Mouse (Mus musculus) intestine, embryonic 16.5 days (tissue): Measurements from ENCODE around the gene Ppp3ca. TPM values are rescaled to one million over a fixed set of nuclear protein-coding genes. Genes with fewer than 3 reads are reported as not detected.

Experiments used
- ATAC-seq: fragments of 200-750 bp; cut with Nextera tagmentation; 2 replicates; pipeline ENCODE4 v1.8.0; 2017; ENCODE audit warnings: moderate TSS enrichment, moderate library complexity
- H3K27ac ChIP-seq: fragments of 300-500 bp; sonication (generic); 2 replicates; pipeline ENCODE4 v1.5.1; 2014; ENCODE audit warnings: mild to moderate bottlenecking, low read length
- H3K27me3 ChIP-seq: fragments of 300-500 bp; sonication (generic); replicated peaks from 2 replicates; pipeline ENCODE4 v1.6.1; 2014; ENCODE audit warnings: low read length, control low read depth, mixed read lengths; ENCODE audit not compliant: control insufficient read depth, insufficient read depth
- H3K36me3 ChIP-seq: fragments of 300-500 bp; sonication (generic); 2 replicates; pipeline ENCODE4 v1.6.1; 2014; ENCODE audit warnings: low read length, control low read depth; ENCODE audit not compliant: control insufficient read depth, insufficient read depth
- H3K4me1 ChIP-seq: fragments of 300-500 bp; sonication (generic); 2 replicates; pipeline ENCODE4 v1.6.1; 2014; ENCODE audit warnings: low read length, control low read depth, mixed read lengths; ENCODE audit not compliant: control insufficient read depth, insufficient read depth
- H3K4me2 ChIP-seq: fragments of 300-500 bp; sonication (generic); 2 replicates; pipeline ENCODE4 v1.6.1; 2014; ENCODE audit warnings: low read depth, low read length, control low read depth
- H3K4me3 ChIP-seq: fragments of 300-500 bp; sonication (generic); 2 replicates; pipeline ENCODE4 v1.5.1; 2014; ENCODE audit warnings: mild to moderate bottlenecking, low read length
- H3K9ac ChIP-seq: fragments of 300-500 bp; sonication (generic); 2 replicates; pipeline ENCODE4 v1.6.1; 2014; ENCODE audit warnings: low read depth, low read length
- H3K9me3 ChIP-seq: fragments of 300-500 bp; sonication (generic); 2 replicates; pipeline ENCODE4 v1.6.1; 2016; ENCODE audit warnings: low read length, control low read depth; ENCODE audit not compliant: control insufficient read depth
- WGBS: fragments of 180-500 bp; shearing (Covaris S2); extraction: QIAGEN DNeasy Blood & Tissue Kit; methylation state at CpG from one replicate; pipeline ENCODE4 v1.1.7; 2014; 5-methylcytosine and 5-hydroxymethylcytosine counted together
- polyA plus RNA-seq: library from polyadenylated mRNA; unstranded; fragments of >200 nt; fragmentation: Nextera tagmentation; extraction: Ambion mirVana; gene quantifications from 2 replicates; pipeline ENCODE4 v1.2.1, GENCODE M21; 2015

Gene Ppp3ca
- 33.6 and 35.0 TPM in 2 replicates for polyA plus RNA-seq

DNA sequence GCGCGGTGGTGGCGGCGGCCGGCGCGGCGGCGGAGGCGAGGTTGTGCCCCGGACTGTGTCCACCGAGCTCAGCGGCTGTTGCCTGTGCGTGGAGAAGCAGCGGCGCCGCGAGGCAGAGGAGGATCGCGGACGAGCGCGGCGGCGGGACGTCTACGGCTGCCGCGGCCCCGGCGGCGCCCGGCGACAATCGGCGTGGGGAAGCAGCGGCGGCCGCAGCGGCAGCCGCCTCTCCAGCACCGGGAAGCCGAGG, at the start of gene Ppp3ca:
TSS of gene Ppp3ca (plus strand) at position 15 of the 250 bp plus-strand sequence.
- Histone ChIP-seq H3K27ac (peak within 1 kb of the TSS; percentile 96), H3K36me3 (no peaks in the 10 kb centered on the region), H3K27me3 (no peaks in the 10 kb centered on the region), H3K9me3 (no peaks in the 10 kb centered on the region), H3K4me1 (peaks cover 13% of the 10 kb centered on the region), H3K4me3 (peak within 1 kb of the TSS; percentile 94), H3K4me2 (peak within 1 kb of the TSS; percentile 85), H3K9ac (peak within 1 kb of the TSS; percentile 90)
- 0% methylated on average over 34 of the region's 43 CpGs for WGBS
- peak; percentile 52; the same call in 1 of the 2 replicates for ATAC-seq

DNA sequence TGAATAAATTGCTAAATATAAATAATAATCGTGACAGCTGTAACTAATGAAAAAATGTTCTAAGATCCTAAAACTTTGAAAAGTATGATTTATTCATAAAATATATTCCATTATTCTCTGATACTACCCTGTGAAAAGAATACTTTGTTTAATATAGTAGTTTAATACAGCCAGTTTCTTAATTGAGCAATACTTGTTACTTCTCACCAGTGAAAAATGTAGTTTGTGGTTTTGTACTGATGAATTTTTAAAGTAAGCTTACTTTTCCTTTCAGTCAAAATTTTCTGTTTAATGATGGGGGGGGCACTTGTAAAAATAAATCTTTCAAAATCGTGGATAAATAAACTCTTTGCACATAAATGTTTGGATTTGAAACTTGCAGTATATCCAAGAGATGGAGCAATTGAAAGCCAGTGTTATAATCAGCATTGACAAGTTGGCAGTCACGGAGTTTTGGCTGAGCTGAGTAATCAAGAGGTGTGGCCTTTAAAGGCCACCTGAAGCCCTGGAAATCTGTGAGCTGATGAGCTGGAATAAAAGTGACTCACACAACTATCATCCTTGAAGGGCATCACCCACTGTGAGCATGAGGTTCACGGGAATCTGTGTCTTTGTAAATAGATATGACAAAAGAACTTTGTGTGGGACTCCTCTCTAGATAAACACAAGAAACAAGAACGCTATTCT, 29.2 kb upstream of the Ppp3ca start:
- no peaks in the 10 kb centered on the region for H3K4me1 ChIP-seq
- H3K36me3 ChIP-seq: no peaks in the 10 kb centered on the region
- H3K9me3 ChIP-seq: no peaks in the 10 kb centered on the region
- no peak for ATAC-seq
- no peak overlapping the region for H3K4me3 ChIP-seq
- no peak overlapping the region for H3K4me2 ChIP-seq
- no peaks in the 10 kb centered on the region for H3K27me3 ChIP-seq
- H3K9ac ChIP-seq: no peak overlapping the region
- 53% methylated on average over 5 of the region's 5 CpGs for WGBS
- no peak overlapping the region for H3K27ac ChIP-seq

DNA sequence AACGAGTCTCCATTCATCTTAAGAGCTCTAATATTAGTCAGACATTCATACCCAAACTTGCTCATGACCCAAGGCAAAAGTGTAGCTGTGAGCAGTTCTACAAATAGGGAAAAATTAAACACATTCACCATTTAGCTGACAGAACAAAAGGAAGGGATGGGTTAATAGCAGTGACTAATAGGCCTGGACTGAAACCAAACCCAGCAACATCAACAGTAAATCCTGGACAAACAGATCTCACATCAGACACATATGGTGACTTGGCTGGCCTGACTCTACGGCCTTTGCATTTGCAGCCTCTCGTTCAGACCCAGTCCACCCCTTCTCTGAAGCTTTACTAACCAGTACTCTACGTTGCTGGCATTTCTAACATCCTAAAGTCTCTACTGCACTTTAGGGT, 19.0 kb upstream of the Ppp3ca start:
- no peak for ATAC-seq
- H3K4me1 ChIP-seq: no peaks in the 10 kb centered on the region
- no peaks in the 10 kb centered on the region for H3K9me3 ChIP-seq
- H3K27ac ChIP-seq: no peak overlapping the region
- no peaks in the 10 kb centered on the region for H3K36me3 ChIP-seq
- H3K4me3 ChIP-seq: no peak overlapping the region
- 49% methylated on average over 4 of the region's 4 CpGs for WGBS
- no peak overlapping the region for H3K9ac ChIP-seq
- H3K27me3 ChIP-seq: no peaks in the 10 kb centered on the region
- H3K4me2 ChIP-seq: no peak overlapping the region

DNA sequence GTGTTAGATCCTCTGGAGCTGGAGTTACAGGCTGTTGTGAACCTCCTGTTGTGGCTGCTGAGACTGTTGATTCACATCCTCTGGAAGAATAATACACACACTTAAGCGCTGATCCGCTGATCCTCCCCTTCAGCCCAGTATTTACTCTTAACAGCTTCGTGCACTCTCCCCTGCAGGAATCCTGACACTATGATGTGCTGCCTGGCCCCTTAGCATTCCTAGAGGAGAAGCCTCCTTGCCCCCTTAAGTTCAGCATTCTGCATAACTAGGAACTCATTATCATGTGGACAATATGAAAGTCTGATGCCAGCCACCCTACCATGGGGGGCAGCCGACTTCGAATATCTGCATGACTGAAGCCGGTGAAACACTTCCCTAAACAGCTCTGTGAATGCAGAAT, 18.4 kb upstream of the Ppp3ca start:
- 36% methylated on average over 6 of the region's 6 CpGs for WGBS
- Histone ChIP-seq H3K27me3 (no peaks in the 10 kb centered on the region), H3K4me3 (no peak overlapping the region), H3K9me3 (no peaks in the 10 kb centered on the region), H3K4me2 (no peak overlapping the region), H3K4me1 (no peaks in the 10 kb centered on the region), H3K36me3 (no peaks in the 10 kb centered on the region), H3K27ac (no peak overlapping the region), H3K9ac (no peak overlapping the region)
- no peak for ATAC-seq

DNA sequence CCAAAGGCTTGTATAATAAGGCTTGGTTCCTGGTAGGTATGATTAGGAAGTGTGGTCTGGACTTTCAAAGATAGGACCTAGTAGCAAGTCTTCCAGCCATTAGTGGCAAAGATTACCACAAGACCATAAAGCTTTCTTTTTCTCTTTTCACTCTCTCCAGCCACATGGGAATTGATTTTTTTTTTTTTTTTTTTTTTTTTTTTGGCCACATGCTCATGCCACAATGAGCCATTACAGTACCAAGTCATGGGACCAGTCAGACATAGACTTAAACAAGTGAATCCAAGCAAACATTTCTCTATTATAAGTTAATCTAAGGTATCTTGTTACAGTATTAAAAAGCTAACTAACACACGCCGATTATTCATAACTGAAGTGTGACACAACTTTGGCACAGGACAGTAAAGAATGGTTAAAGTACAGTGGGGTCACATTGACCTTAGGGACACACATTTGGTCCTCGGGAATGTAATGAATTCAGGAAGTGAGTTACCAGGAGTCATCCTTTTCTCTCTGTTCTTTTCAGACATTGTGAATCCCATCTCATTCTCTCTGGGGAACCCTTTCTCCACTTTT, 13.4 kb upstream of the Ppp3ca start:
- H3K4me2 ChIP-seq: no peak overlapping the region
- no peak overlapping the region for H3K9ac ChIP-seq
- H3K27ac ChIP-seq: no peak overlapping the region
- ATAC-seq: no peak
- no peak overlapping the region for H3K4me3 ChIP-seq
- H3K4me1 ChIP-seq: no peaks in the 10 kb centered on the region
- H3K36me3 ChIP-seq: no peaks in the 10 kb centered on the region
- no peaks in the 10 kb centered on the region for H3K27me3 ChIP-seq
- no peaks in the 10 kb centered on the region for H3K9me3 ChIP-seq
- WGBS: 83% methylated on average over 3 of the region's 3 CpGs

DNA sequence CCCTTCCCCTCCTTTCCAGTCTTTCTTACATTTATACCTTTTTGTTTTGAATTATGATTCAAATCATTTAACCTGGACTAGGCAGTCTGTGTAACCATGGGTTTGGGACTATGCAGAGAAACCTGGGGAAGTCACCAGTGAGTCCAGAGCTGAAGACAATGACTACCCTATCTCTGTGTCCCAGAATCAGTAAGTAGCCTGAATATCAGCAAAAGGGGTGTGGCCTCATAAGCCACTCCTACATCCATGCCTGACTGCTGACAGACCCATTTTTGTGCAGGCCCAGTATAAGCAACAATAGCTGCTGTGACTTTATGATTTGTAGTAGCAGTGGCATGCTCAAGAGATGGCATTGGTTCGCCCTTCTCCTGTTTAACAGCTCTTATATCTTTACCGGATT, 11.2 kb upstream of the Ppp3ca start:
- WGBS: 88% methylated on average over 2 of the region's 2 CpGs
- H3K4me1 ChIP-seq: no peaks in the 10 kb centered on the region

DNA sequence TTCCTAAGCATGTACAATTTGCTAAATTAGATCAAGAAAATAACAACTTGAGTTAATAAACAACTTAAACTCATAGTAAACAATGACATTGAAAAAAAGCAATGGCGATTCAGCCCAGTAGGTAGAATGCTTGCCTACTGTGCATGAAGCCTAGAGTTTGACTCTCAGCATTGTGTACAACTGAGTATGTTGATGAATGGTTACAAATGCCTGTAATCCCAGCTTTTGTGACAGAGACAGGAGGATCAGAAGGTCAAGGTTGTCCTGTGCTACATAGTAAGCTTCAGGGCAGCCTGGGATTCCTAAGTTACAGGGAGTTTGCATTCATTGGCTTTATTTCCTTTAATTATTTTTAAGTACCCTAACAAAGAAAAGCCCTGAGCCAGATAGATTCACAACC, 4.8 kb upstream of the Ppp3ca start:
- Histone ChIP-seq H3K36me3 (no peaks in the 10 kb centered on the region), H3K27me3 (no peaks in the 10 kb centered on the region), H3K4me2 (no peak overlapping the region), H3K4me3 (no peak overlapping the region), H3K27ac (no peak overlapping the region), H3K9ac (no peak overlapping the region), H3K4me1 (peaks cover 3% of the 10 kb centered on the region; the same call in 1 of the 2 replicates), H3K9me3 (no peaks in the 10 kb centered on the region)
- ATAC-seq: no peak
- WGBS: 93% methylated on average over 1 of the region's 1 CpGs

More for the DNA sequence above, 11.2 kb upstream of the Ppp3ca start:
- Histone ChIP-seq H3K4me3 (no peak overlapping the region), H3K9me3 (no peaks in the 10 kb centered on the region), H3K36me3 (no peaks in the 10 kb centered on the region), H3K4me2 (no peak overlapping the region), H3K27me3 (no peaks in the 10 kb centered on the region), H3K9ac (no peak overlapping the region), H3K27ac (no peak overlapping the region)
- ATAC-seq: no peak

DNA sequence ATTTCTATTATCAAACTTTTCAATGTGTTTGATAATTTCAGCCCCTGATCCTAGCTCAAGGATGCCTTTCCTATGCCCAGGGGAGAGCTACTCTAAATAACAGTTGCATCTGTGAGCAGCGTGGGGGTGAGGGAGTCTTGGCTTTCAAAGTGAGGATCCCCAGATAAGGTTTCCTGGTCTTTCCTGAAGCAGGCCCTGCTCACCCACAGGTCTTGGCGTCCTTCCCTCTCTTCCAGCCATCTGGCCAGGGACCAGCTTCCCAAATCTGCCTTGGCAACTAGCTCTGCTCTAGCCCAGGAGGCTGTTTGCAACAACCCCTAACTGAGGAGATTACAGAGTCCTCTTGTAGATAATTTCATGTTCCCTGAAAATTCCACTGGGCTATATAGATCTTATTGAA, 1.9 kb upstream of the Ppp3ca start:
- Histone ChIP-seq H3K9me3 (no peaks in the 10 kb centered on the region), H3K4me3 (no peak overlapping the region), H3K4me2 (no peak overlapping the region), H3K9ac (no peak overlapping the region), H3K4me1 (peaks cover 9% of the 10 kb centered on the region), H3K27ac (no peak overlapping the region), H3K27me3 (no peaks in the 10 kb centered on the region), H3K36me3 (no peaks in the 10 kb centered on the region)
- ATAC-seq: no peak
- WGBS: 72% methylated on average over 2 of the region's 2 CpGs

DNA sequence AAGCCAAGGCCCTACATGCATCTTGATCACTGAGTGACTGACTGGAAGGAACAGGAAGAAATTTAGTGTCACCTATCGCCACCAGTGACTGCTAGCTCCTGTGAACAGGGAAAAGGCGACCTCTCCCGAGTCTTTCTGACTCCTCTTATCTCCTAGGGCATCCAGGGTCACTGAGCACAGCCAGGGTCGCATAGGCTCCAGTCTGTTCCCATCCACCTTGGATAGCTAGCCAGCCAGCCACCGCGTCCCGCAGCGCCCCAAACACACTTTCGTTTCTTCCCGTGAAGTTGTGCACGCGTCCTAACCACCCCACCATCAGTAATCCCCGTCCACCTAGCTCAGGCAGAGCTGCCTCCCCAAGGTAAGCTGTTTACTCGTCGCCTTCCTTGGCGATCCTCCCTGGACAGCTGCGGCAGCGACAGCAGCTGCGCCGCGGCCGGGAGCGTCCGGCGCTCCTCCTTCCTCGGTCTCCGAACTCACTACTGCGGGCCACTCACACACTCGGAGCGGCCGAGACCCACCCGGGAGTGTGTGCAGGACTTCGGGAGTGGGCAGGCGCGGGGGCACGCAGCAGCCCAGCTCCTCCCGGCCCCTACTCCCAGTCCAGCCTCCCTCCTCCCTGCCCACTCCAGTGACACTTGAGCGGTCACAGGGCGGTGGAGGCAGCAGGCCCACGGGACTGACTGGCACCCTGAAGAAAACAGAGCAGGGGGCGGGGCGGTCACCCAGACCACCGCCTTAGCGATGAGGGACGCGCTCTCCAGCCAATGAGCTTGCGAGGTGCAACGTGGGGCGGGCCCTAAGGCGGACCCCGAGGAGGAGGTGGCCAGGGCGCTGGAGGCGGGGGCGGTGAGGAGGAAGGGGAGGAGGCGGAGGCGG, 454 bp upstream of the Ppp3ca start:
- H3K4me3 ChIP-seq: peak overlapping the region; percentile 94
- peak overlapping the region; percentile 90 for H3K9ac ChIP-seq
- no peaks in the 10 kb centered on the region for H3K36me3 ChIP-seq
- ATAC-seq: peak; percentile 97
- H3K27ac ChIP-seq: peak overlapping the region; percentile 96
- peaks cover 13% of the 10 kb centered on the region for H3K4me1 ChIP-seq
- H3K4me2 ChIP-seq: peak overlapping the region; percentile 85
- H3K9me3 ChIP-seq: no peaks in the 10 kb centered on the region
- H3K27me3 ChIP-seq: no peaks in the 10 kb centered on the region
- WGBS: under 1% methylated on average over 54 of the region's 56 CpGs
